Mouse (Mus musculus) cerebellum, adult 8-10 months (tissue): Measurements from ENCODE around the gene Rpgr.

Experiments used
- DNase-seq: peaks from one replicate; pipeline ENCODE4 v3.0.0; 2022

Rpgr gene

DNA sequence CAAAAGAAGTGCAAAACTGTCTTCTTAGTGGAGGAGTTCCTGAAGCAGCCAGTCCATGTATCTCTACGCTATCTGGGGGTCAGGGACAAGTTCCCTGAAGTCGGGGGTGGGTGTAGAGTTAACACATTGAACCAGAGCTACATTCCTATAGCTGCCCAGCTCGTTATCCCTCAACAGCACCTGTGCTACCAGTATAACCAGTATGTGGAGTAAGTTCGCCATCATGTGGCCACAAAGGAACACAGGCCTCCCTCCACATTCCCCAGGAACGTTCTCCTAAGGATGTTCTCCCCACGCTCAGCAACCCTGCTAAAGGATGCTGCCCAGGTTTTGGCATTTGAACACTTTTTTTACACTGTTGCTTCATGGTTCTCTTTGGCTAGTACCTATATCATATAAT, 146.0 kb downstream of the Rpgr start:
- peak; percentile 38 for DNase-seq

DNA sequence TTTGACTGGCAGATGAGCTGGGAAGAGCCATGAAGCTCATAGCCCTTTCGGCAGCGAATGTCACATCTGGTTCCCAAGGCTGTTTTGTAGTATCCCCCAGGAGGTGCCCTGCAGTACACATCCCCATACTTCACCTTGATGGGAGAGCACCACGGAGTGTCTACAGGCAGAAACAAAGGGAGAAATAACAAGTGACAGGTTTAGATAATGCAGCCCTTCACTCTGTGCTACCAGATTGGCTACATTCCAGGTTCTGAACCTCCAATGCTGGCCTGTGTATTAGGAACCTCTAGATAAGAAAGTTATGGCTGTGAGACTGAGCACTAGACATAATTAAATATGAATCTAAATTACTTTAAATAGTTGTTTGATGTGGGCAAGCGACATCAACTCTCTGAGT, 147.3 kb downstream of the Rpgr start:
- no peak for DNase-seq

DNA sequence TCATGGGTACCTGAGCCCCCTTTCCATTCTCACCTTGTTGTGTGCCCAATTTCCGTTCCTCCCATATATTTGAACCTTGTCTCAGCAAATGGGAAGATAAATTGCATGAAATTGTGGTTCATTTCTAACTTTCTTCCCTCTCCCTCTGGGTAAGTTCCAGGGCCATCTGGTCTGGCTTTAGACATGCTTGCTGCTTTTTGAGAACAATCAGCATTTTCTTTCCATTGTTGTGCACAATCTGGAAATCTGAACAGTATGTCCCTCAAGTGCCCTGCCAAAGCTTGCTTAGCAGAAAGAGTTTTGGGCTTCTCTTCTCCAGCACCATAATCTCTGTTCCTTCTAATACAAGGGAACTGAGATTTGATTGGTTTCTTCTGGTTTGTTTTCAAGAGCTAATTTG, 152.9 kb downstream of the Rpgr start:
- DNase-seq, result peak; percentile 21

DNA sequence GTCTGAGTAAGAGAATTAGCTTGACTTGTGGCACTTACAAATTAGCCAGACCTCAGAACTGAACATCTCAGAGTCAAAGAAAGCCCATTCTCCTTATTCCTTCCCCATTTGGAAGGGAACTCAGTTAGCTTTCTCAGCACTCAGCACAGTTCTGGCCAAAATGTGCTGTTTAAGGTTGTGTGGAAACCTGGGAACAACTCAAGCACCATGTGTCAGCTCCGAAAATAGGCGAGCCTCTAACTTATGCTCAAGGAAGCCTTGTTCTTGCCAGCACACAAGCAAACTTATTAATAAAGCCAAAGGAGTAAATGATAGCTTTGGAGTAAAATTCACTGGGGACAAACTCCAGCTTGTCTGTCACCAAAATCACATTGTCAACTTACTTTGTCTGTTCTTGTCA, 153.4 kb downstream of the Rpgr start:
- peak; percentile 3 for DNase-seq

DNA sequence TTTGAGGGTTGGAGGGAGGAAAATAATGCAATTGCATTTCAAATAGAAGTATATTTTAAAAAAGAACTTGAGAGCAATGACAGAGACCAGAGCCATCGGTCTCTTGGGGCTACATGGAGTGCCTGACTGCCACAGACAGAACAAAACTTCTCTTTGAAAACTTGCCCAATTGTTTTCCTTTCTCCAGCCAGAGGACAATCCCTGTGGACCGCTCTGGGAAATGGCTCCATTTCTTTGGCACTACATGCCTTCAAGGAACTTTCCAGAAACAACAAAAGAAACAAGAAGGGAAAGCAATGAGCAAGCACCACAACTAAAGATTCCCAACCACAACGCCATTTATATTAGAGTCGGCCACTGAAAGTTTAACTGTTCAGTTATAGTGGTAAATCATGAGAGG, 154.5 kb downstream of the Rpgr start:
- DNase-seq, result no peak

DNA sequence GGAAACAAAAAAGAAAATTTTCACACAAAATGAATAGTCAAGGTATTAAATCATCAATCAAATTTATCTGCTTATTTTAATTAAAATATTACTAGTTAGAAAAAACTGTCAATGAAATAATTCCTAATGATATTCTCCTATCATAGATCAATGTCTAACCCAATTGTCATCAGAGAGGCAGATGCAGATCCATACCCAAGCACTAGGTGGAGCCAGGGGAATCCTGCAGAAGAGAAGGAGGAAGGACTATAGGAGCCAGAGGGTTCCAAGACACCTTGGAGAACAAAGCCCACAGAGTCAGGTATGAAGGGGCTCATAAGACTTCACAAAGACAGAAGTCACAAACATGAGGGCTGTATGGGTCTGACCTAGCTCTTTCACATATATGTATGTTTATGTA, 182.1 kb downstream of the Rpgr start:
- DNase-seq, result no peak
